Mouse (Mus musculus) ES-E14 (cell line): ENCODE data around the gene Tmem205. TPM values are rescaled to one million over a fixed set of nuclear protein-coding genes. Genes with fewer than 3 reads are reported as not detected.

Experiments used
- DNase-seq: peaks from one replicate; pipeline ENCODE4 v3.0.0-alpha.2; 2013; ENCODE audit warnings: low read depth, low spot score
- H3K27ac ChIP-seq: 2 replicates; pipeline ENCODE4 v1.5.1; 2012; ENCODE audit warnings: low read depth, mild to moderate bottlenecking, low read length, moderate library complexity, mixed read lengths; ENCODE audit not compliant: poor library complexity, insufficient read depth, severe bottlenecking
- H3K36me3 ChIP-seq: 2 replicates; pipeline ENCODE4 v1.6.1; 2012; ENCODE audit warnings: mild to moderate bottlenecking, low read length, moderate library complexity, mixed read lengths; ENCODE audit not compliant: control insufficient read depth, poor library complexity, insufficient read depth, severe bottlenecking
- H3K4me1 ChIP-seq, 2 experiments: fragments of 150-350 bp in 1 of 2; sonication (generic) in 1 of 2; 2 replicates each; pipeline ENCODE4 v1.6.1; 2012; ENCODE audit warnings: low read length in 2 of 2, mild to moderate bottlenecking in 1 of 2, mixed read lengths in 1 of 2; ENCODE audit not compliant: control insufficient read depth in 2 of 2, insufficient read depth in 2 of 2, poor library complexity in 1 of 2
- H3K4me3 ChIP-seq, 2 experiments: fragments of 150-350 bp in 1 of 2; sonication (generic) in 1 of 2; 2 replicates each; pipeline ENCODE4 v1.5.1; 2012; ENCODE audit warnings: low read length in 2 of 2, low read depth in 1 of 2, mild to moderate bottlenecking in 1 of 2, mixed read lengths in 1 of 2; ENCODE audit not compliant: insufficient read depth in 1 of 2, poor library complexity in 1 of 2, severe bottlenecking in 1 of 2
- H3K9ac ChIP-seq: 2 replicates; pipeline ENCODE4 v1.6.1; 2012; ENCODE audit warnings: low read depth, mild to moderate bottlenecking, low read length, mixed read lengths; ENCODE audit not compliant: poor library complexity, insufficient read depth, severe bottlenecking
- H3K9me3 ChIP-seq: fragments of 150-350 bp; sonication (generic); 2 replicates; pipeline ENCODE4 v1.6.1; 2012; ENCODE audit warnings: low read depth, mild to moderate bottlenecking, low read length; ENCODE audit not compliant: control insufficient read depth, insufficient read depth
- CHD2 ChIP-seq: IDR thresholded peaks from 2 replicates; pipeline ENCODE4 v1.6.1; 2014; ENCODE audit warnings: mild to moderate bottlenecking, low read depth, low read length, inconsistent platforms
- HCFC1 ChIP-seq: IDR thresholded peaks from 2 replicates; pipeline ENCODE4 v1.6.1; 2012; ENCODE audit warnings: low read length, inconsistent platforms, borderline replicate concordance; ENCODE audit not compliant: insufficient read depth
- MAFK ChIP-seq: IDR thresholded peaks from 2 replicates; pipeline ENCODE4 v1.6.1; 2014; ENCODE audit warnings: mild to moderate bottlenecking, low read depth, low read length, inconsistent platforms; ENCODE audit not compliant: insufficient read depth
- ZC3H11A ChIP-seq: IDR thresholded peaks from 2 replicates; pipeline ENCODE4 v1.6.1; 2012; ENCODE audit warnings: low read depth, mild to moderate bottlenecking, inconsistent platforms, low read length, borderline replicate concordance
- ZNF384 ChIP-seq: IDR thresholded peaks from 2 replicates; pipeline ENCODE4 v1.6.1; 2012; ENCODE audit warnings: low read depth, low read length, inconsistent platforms
- in situ Hi-C, 2 experiments: fragments of 600-800 bp; cut with MboI; formaldehyde crosslinking; loops; one replicate each; pipeline ENCODE4 v1.15.1; 2025; ENCODE audit warnings: low sequenced_read_pairs in 2 of 2, inconsistent platforms in 1 of 2; ENCODE audit not compliant: unreplicated experiment in 2 of 2
- total RNA-seq: library from RNA; depleted of rRNA; stranded (reverse); fragments of 300-350 nt; gene quantifications from 2 replicates; pipeline ENCODE4 v1.2.3, GENCODE M21; 2012

Tmem205 gene
- total RNA-seq, 1 experiment, result 38.1 TPM

DNA sequence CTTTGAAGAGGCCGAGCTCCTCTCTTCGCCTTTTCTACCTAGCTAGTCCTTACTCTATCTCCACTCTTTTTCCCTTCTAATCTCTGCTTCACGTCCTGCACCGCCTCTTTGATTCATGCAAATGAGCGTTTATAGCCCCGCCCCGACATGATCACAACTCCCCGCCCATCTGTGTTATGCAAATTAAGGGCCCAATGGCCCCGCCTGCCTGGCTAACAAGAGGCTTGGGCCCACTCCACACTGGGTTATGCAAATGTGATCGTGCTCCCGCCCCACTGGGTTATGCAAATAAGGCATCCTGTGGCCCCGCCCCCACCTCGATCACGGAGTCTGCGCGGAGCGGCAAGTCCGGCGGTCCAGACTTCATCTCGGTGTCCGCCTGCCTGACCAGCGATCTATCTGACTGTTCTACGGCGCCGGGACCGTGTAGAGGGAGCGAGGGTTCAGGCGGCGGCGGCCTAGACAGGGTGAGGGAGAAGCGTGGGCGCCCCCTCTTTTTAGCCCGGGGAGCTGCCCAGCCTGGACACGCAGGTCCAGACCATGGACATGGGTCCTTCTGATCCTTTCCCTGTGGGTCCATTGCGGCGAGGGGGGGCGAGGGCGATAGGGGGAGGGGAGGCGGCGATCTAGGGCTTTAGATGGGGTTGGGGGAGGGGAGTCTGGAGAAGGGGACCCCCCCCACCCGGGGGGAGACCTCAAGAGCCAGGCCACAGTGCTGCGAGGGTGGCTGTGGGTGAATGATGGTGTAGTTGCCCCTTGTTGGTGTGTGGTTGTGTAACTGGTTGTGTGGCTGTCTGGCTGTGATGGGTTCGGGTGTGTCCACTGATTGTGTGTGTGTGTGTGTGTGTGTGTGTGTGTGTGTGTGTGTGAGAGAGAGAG lies 9.6 kb upstream of the Tmem205 start, which contains the start of gene Plppr2:
Plppr2 (plus strand) TSS at position 342 of the 879 bp plus-strand sequence.
- Histone ChIP-seq H3K9ac (peak within 1 kb of the TSS; percentile 81), H3K9me3 (no peaks in the 10 kb centered on the region), H3K4me1 (peaks cover 2 to 12% of the 10 kb centered on the region in 2 experiments; a peak in 2 of 4 replicates), H3K4me3 (peak within 1 kb of the TSS; percentile 84 to 92), H3K36me3 (no peaks in the 10 kb centered on the region; the same call in 1 of the 2 replicates), H3K27ac (no peak within 1 kb of the TSS)
- in situ Hi-C loops, result no loop called here
- DNase-seq, result peak; percentile 97
- TF ChIP-seq MAFK, result no peak

DNA sequence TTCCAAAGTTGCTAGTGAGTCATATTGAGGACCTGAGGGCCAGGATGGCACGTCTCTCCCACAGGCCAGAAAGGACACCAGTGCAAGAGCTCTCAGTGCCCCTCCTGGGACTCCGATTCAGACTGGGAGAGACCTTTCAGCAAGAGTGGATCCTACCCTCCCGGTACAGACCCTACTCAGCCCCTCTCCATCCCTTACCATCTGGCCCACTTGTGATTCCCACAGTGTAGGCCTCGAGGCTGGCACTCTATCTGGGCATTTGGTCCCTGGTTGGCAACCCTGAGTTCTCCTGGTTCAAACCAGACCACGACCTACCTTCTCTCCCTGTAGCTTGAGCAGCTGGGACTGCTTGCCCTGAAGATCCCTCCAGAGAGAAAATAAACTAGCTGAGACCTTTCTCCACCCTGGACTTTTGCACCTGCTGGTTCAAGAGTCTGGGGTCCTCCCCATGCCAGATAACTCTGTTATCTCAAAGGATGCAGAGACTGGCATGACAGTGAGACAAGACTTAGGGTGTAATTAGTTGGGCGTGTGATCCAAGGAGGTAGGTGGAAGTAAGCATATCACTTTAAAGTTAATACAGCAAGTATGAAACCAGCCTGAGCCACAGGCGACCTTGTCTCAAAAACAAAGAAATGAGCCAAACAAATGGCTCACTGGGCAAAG lies 8.2 kb upstream of the Tmem205 start:
- no peaks in the 10 kb centered on the region; the same call in 1 of the 2 replicates for H3K36me3 ChIP-seq
- peaks cover 2 to 12% of the 10 kb centered on the region in 2 experiments; a peak in 2 of 4 replicates for H3K4me1 ChIP-seq
- DNase-seq, result no peak
- H3K27ac ChIP-seq, result no peak overlapping the region
- no peaks in the 10 kb centered on the region for H3K9me3 ChIP-seq
- no peak overlapping the region for H3K4me3 ChIP-seq
- TF ChIP-seq MAFK (no peak), HCFC1 (no peak)
- in situ Hi-C loops, result no loop called here
- H3K9ac ChIP-seq, result no peak overlapping the region

DNA sequence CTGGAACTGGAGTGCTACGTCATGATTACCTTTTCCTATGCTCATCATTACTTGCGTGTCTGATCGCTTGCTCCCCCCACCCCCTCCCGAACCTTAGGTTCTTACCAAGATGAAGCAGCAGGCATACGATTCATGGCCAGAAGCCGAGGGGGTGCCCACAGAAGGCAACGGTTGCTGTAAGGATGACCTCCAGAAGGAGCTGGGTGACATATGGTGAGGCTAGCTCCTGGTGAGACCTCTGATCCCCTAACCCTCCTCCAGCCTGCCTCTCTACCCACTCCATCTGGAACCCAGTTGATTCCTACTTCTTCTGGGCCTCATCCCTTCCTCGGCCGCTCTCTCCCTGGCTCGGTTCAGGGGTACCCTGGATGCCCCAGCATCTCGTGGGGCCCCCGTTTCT lies 6.7 kb upstream of the Tmem205 start:
- H3K36me3 ChIP-seq, result no peaks in the 10 kb centered on the region; the same call in 1 of the 2 replicates
- H3K4me3 ChIP-seq, result no peak overlapping the region
- in situ Hi-C loops, result no loop called here
- TF ChIP-seq MAFK (no peak), CHD2 (no peak), HCFC1 (no peak), ZC3H11A (no peak), ZNF384 (no peak)
- no peaks in the 10 kb centered on the region for H3K9me3 ChIP-seq
- peaks cover 2 to 12% of the 10 kb centered on the region in 2 experiments; a peak in 2 of 4 replicates for H3K4me1 ChIP-seq
- no peak overlapping the region for H3K27ac ChIP-seq
- DNase-seq, result no peak
- no peak overlapping the region for H3K9ac ChIP-seq

DNA sequence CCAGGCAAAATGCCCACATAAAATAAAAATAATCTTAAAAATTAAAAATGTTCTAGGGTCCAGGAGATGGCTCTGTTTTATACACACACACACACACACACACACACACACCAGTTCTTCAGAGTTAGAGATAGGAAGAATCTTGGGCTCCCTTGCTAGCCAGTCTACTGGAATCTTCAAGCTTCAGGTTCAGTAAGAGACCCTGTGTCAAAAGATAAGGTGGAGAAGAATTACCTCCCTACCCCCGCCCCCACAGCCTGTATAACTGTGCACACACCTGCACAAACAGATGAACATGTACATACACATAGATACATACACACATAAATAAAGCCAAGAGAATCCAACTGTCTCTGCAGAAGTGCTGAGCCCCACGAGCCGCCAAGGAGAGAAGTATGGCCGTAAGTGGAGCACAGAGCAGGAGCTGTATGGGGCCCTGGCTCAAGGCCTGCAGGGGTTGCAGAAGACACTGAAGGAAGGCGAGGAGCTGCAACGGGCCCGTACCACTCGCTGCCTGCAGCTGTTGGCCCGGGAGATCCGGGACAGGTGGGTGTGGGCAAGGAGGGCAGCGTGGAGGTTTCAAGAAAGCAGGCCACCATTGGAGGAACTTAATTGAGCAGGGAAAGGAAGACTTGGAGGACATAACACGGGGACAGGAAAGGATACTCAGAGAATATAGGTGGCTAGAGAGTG lies 5.2 kb upstream of the Tmem205 start:
- TF ChIP-seq ZNF384 (no peak), ZC3H11A (no peak), MAFK (no peak), CHD2 (no peak), HCFC1 (no peak)
- Histone ChIP-seq H3K9ac (no peak overlapping the region), H3K9me3 (no peaks in the 10 kb centered on the region), H3K27ac (no peak overlapping the region), H3K36me3 (no peaks in the 10 kb centered on the region; the same call in 1 of the 2 replicates), H3K4me3 (peak overlapping the region in 1 of 2 experiments; percentile 38; a peak in 1 of 4 replicates), H3K4me1 (peaks cover 2 to 12% of the 10 kb centered on the region in 2 experiments; a peak in 2 of 4 replicates)
- DNase-seq, result no peak
- in situ Hi-C loops, result no loop called here
